Mouse (Mus musculus) embryonic stem cell, embryonic (primary cell): ENCODE measurements around the gene Gpkow.

Experiments
- CTCF ChIA-PET, 4 experiments: fragments of 300-600 bp in 2 of 4; fragments of 350-600 bp in 2 of 4; sonication (Branson Sonifier 250); formaldehyde crosslinking; loops; one replicate each; lab custom pipeline; 2022; ENCODE audit warnings: inconsistent platforms in 2 of 4; lab: Charles Lee
- POLR2A ChIA-PET, 4 experiments: fragments of 300-600 bp in 2 of 4; fragments of 350-600 bp in 2 of 4; sonication (Branson Sonifier 250); formaldehyde crosslinking; loops; one replicate each; lab custom pipeline; 2022; ENCODE audit warnings: antibody characterized with exemption in 4 of 4, inconsistent platforms in 1 of 4; lab: Charles Lee

The Gpkow gene

DNA sequence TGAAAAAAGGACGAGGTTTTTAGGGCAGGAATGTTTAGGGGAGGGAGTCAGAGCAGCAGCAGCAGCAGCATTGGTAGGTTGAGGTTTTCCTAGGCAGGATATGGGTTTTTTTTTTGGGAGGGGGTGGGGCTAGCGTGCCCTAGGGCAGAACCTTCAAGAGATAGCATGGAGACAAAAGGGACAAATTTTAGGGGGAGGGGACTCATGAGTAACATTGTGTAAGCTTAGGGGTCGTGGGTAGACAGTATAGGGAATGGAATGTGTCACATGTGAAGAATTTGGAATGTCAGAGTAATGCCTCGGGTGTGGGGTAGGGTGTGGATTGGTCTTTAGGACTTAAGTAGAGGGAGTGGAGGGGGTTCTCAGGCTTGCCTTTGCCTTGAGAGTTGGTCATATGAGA is 25.8 kb downstream of the Gpkow start:
- CTCF ChIA-PET = interaction anchor here in 2 of 4 experiments (1.0 to 1.4 kb wide), 2 partner anchors 11 to 30 kb away, joined by 3 read pairs; no protein-coding TSS in a partner anchor
- POLR2A ChIA-PET = interaction anchor here in 3 of 4 experiments (0.6 to 9.2 kb wide), 28 partner anchors 8 to 421 kb away, joined by 3 to 61 read pairs (median 4); partner anchors contain the start of genes Hdac6 (in 2 of the 3), Tfe3 (in 2 of the 3), Clcn5 (in 1 of the 3) and Kcnd1 (in 1 of the 3)

DNA sequence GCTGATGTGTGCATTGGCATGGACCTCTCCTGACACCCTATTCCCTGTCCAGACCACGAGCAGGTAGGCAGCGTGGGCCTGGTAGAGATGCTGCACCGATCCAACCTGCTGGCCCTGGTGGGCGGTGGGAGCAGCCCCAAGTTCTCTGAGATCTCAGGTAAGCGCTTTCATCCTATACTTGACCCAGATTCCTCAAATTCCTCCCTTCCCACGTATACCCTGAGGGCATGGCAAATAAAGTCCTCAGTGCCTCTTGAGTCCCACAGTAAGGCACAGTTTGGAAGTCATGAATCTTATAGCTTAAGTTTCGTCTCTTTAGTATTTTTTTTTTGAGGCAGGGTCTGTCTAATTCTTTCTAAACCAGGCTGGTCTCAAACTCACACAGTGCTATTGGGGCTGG is 27.2 kb downstream of the Gpkow start:
- ChIA-PET POLR2A (interaction anchor here in 3 of 4 experiments (0.6 to 9.2 kb wide), 13 partner anchors 9 to 258 kb away, joined by 3 to 61 read pairs (median 4); partner anchors contain the start of genes Wdr45 (in 2 of the 3), Cacna1f (in 1 of the 3), Gpkow (in 1 of the 3) and Otud5 (in 1 of the 3)), CTCF (interaction anchor here in 2 of 4 experiments (0.7 to 1.0 kb wide), 2 partner anchors 10 kb away, joined by 3 read pairs; no protein-coding TSS in a partner anchor)

DNA sequence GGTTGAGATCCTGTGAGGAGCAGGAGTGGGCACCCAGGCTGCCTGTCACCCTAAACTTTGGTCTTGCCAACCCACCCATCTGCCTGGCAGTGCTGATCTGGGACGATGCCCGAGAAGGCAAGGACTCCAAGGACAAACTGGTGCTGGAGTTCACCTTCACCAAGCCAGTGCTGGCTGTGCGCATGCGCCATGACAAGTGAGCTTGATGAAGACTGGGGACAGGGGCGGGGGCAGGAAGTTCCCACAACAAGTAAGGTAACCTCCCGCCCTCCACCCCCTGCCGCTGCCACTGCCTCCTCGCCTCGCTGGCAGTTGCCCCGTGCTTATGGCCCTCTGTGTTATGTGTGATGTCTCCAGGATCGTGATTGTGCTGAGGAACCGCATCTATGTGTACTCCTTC is 28.9 kb downstream of the Gpkow start:
- ChIA-PET CTCF (interaction anchor here in 3 of 4 experiments (0.6 to 1.6 kb wide), 3 partner anchors 8 to 17 kb away, joined by 3 to 5 read pairs (median 4); no protein-coding TSS in a partner anchor), POLR2A (interaction anchor here in 3 of 4 experiments (0.8 to 9.2 kb wide), 17 partner anchors 8 to 407 kb away, joined by 3 to 61 read pairs (median 4); partner anchors contain the start of genes Wdr45 (in 2 of the 3), Clcn5 (in 1 of the 3), Gpkow (in 1 of the 3) and Tfe3 (in 1 of the 3))

DNA sequence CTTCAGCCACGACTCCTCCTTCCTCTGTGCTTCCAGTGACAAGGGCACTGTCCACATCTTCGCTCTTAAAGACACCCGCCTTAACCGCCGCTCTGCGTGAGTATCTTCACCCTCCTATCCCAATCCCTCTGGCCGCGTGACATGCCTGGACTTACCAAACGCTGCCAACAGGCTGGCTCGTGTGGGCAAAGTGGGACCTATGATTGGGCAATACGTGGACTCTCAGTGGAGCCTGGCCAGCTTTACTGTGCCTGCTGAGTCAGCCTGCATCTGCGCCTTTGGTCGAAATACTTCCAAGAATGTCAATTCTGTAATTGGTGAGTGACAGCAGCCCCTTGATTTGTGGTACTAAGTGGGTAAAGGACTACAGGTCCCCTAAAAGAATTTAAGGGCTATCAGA is 30.2 kb downstream of the Gpkow start:
- ChIA-PET CTCF (interaction anchor here in 1 of 4 experiments (1.0 to 1.4 kb wide), 3 partner anchors 34 to 306 kb away, joined by 3 read pairs; no protein-coding TSS in a partner anchor), POLR2A (interaction anchor here in 3 of 4 experiments (0.6 to 9.2 kb wide), 14 partner anchors 10 to 419 kb away, joined by 3 to 61 read pairs (median 10); partner anchors contain the start of genes Wdr45 (in 2 of the 3), Hdac6 (in 1 of the 3), Otud5 (in 1 of the 3) and Rbm3 (in 1 of the 3))

DNA sequence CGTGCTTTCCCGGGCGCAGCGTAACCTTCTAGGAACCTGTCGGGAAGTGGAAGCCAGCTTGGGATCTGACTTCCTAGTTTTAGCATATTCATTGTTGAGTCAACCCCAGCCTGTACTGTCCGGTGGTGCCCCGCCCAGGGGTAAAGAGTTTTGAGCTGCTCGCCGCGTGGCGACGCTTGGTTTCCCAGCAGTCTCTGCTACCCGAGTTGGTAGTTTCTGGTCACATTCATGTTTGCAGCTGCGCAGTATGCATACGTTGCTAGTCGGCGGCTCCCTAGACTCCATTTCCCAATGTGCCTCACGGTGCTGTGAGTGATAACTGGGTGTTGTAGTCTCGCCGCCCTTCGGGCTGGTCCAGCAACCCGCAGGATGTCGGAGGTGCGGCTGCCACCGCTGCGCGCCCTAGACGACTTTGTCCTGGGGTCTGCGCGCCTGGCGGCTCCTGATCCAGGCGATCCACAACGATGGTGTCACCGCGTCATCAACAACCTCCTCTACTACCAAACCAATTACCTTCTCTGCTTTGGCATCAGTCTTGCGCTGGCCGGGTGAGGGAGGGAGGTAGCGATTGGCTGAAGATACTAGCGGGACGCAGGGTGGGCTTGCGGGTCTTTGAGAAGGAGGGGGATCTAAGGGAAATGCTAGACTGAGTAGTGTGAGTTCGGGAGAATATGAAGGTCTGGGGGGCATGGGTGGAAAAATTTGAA is 31.4 kb downstream of the Gpkow start, which contains the start of gene Praf2:
TSS of gene Praf2 (plus strand) at position 225 of the 707 bp plus-strand sequence.
- ChIA-PET CTCF (interaction anchor here in 2 of 4 experiments (0.6 to 1.4 kb wide), 4 partner anchors 35 to 307 kb away, joined by 3 read pairs; no protein-coding TSS in a partner anchor), POLR2A (interaction anchor here (0.6 to 9.2 kb wide), 29 partner anchors 9 to 417 kb away, joined by 3 to 61 read pairs (median 4); partner anchors contain the start of genes Otud5 (in 2 of the 4), Wdr45 (in 2 of the 4), Ccdc120 (in 1 of the 4) and Gpkow (in 1 of the 4))

DNA sequence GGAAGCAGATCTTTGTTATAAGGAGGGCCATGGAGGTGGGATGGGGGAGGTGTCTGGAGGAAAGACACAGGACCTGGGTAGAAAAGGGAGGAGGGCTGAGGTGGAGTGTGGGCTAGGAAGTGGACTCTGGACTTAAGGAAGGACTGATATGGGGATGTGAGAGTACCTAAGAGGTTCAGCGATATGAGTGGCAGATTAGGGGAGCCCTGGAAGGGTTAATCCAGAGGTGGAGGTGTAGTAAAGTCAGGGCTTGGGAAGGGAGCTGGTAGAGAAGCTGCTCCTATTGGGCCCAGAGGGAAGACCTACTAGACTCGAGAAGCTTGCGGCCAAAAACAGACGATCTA is 32.0 kb downstream of the Gpkow start:
- CTCF ChIA-PET = interaction anchor here in 2 of 4 experiments (0.6 to 1.4 kb wide), 2 partner anchors 36 to 58 kb away, joined by 3 read pairs; no protein-coding TSS in a partner anchor

DNA sequence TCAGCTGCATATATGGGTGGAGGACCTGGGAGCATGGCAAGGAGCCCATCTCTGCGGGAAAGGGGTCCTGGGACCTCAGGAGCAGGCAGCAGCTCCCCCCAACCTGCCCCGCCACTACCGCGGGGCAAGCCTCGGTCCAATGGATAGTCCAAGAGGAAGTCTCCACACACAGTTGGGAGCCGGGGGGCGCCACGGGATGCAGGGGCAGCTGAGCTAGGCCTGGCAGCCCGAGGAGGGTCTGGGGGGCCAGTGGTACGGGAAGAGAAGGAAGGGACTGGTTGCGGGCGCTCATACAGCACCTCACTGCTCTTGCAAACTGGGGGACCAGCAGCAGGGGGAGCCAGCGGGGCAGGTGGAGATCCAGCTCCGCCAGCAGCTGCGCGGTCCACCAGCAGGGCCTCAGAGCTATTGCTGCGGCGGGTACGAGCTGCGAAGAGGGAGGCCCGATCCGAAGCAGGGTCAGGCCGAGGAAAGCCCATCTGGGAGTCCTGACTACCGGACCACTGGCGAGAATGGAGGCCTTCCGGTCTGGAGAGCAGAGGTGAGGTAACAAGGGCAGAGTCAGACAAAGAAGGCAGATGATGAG is 36.7 kb downstream of the Gpkow start:
- ChIA-PET CTCF (interaction anchor here in 3 of 4 experiments (0.5 to 2.2 kb wide), 32 partner anchors 8 to 426 kb away, joined by 3 to 12 read pairs (median 4); partner anchors contain the start of genes Ccdc120 (in 1 of the 3), Gpkow (in 1 of the 3) and Hdac6 (in 1 of the 3)), POLR2A (interaction anchor here in 3 of 4 experiments (0.6 to 2.4 kb wide), 18 partner anchors 8 to 178 kb away, joined by 3 to 14 read pairs (median 4); partner anchors contain the start of genes Ccdc120 (in 3 of the 3), Gm45208 (in 1 of the 3), Gripap1 (in 1 of the 3) and Tfe3 (in 1 of the 3))

More for the DNA sequence above, 32.0 kb downstream of the Gpkow start:
- POLR2A ChIA-PET = interaction anchor here (0.6 to 9.2 kb wide), 18 partner anchors 10 to 417 kb away, joined by 3 to 61 read pairs (median 4); partner anchors contain the start of genes Ccdc120 (in 1 of the 4), Gpkow (in 1 of the 4), Hdac6 (in 1 of the 4) and Rbm3 (in 1 of the 4)

DNA sequence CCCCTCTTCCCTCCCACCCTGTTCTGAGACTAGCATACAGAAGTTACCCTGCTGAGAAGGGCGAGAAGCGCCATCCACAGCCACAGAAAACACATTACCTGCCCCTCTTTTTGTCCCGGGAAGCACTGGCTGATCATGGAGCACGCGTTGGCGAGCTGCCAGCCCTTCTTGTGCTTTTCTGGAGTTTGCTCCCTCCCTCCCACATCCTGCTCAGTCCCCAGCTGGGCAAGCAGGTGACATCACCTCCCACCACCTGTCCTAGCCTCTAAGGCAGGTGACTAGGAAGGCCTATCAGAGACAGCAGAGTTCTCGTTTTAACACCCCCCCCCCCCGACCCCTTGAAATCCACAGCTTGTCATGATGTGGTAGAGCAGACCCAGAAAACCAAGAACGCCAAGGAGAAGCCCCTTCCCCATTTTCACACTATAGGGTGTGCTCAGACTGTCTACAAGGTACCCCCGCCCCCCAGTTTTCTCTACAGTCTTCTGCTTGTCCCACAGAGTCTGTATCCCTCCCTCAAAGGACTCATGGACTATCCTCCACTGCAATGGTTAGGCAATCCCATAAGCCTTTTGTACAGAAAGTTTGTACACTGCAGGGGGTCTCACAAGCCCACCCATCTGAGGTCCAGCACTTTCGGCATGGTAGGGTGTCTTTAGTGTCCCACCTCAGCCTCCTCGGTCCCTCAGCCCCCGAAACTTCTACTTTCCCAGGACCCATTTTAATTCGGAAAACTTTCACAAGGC is 42.6 kb downstream of the Gpkow start:
- CTCF ChIA-PET = interaction anchor here in 2 of 4 experiments (0.7 to 1.0 kb wide), 2 partner anchors 164 to 276 kb away, joined by 3 read pairs; no protein-coding TSS in a partner anchor
- POLR2A ChIA-PET = interaction anchor here in 3 of 4 experiments (0.5 to 2.9 kb wide), 13 partner anchors 10 to 393 kb away, joined by 3 to 12 read pairs (median 4); partner anchors contain the start of genes Praf2 (in 2 of the 3), Gm45208 (in 1 of the 3), Hdac6 (in 1 of the 3) and Wdr13 (in 1 of the 3)

DNA sequence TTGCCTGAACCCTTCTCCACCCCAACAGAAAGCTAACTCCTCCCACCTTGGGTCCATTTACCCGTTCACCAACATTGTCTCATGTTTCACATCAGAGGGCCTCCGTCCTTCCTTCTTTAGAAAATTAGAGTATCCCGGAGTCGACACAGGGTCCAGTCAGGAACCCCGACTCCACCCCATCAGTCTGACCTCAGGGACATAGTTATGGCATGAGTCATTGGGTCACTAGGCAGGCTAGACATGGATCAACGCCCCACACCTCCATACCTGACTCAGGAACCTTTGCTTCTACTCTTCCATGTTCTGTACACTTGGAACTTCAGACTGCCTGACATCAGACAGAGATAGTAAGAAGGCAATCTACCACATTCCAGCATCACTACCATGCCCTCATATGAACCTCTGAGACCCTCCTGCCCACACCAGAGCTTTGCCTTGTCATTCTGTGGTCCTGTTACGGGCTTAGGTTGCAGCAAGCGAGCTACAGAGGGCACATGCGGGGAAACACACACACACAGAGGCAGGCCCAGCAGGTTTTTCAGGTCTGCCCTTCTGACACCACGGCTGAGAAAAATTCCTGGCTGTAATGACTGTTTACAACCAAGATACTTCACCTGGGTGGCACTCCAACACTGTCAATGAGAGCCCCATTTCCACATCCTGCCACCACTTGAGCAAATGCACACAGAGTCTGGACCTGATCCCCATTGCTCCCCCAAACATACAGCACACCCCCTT is 43.3 kb downstream of the Gpkow start:
- CTCF ChIA-PET = interaction anchor here in 1 of 4 experiments (1.0 kb wide), 1 partner anchor 276 kb away, joined by 3 read pairs; no protein-coding TSS in a partner anchor
- POLR2A ChIA-PET = interaction anchor here in 3 of 4 experiments (0.6 to 2.9 kb wide), 9 partner anchors 12 to 207 kb away, joined by 3 to 12 read pairs (median 5); partner anchors contain the start of genes Praf2 (in 3 of the 3), Gm45208 (in 1 of the 3) and Hdac6 (in 1 of the 3)

DNA sequence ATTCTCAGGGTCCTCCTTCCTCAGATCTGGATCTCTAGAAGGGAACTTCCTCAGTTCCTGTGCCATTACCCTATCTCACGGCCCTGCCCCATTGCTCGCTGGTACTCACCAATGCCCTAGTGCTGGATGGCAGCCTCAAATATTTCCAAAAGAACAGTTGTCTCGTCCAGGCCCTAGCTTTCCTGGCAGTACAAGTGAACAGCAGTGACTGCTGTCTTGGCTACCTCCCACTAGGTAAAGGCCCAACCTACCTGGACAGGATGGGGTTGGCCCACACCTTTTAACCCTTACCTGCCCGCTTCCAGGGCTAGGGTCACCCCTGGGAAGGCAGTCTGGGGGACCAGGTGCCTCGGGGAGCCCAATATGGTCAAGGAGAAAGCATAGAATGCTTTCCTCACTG is 44.2 kb downstream of the Gpkow start:
- CTCF ChIA-PET = interaction anchor here in 1 of 4 experiments (1.7 kb wide), 1 partner anchor 8 kb away, joined by 5 read pairs; no protein-coding TSS in a partner anchor
- POLR2A ChIA-PET = interaction anchor here (0.6 to 2.9 kb wide), 8 partner anchors 10 to 35 kb away, joined by 3 to 12 read pairs (median 4); partner anchors contain the start of gene Praf2 (in 3 of the 4)

DNA sequence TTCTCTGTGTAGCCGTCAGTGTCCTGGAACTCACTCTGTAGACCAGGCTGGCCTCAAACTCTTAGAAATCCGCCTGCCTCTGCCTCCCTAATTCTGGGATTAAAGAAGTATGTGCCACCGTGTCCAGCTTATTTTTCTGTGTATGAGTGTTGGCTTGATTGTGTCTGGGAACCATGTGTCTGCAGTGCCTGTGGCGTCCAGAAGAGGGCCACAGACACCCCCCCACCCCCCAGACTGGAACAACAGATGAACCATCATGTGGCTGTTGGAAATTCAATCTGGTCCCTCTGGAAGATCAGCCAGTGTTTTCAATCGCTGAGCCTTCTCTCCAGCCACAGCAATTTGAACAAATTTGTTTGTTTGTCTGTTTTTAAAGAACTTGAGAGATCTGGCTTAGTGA is 46.5 kb downstream of the Gpkow start:
- ChIA-PET POLR2A (interaction anchor here in 3 of 4 experiments (0.5 to 1.6 kb wide), 9 partner anchors 10 to 115 kb away, joined by 3 to 12 read pairs (median 4); partner anchors contain the start of genes Praf2 (in 1 of the 3), Tfe3 (in 1 of the 3) and Wdr45 (in 1 of the 3)), CTCF (interaction anchor here in 3 of 4 experiments (0.6 to 1.7 kb wide), 14 partner anchors 10 to 1243 kb away, joined by 3 to 12 read pairs (median 3); no protein-coding TSS in a partner anchor)

DNA sequence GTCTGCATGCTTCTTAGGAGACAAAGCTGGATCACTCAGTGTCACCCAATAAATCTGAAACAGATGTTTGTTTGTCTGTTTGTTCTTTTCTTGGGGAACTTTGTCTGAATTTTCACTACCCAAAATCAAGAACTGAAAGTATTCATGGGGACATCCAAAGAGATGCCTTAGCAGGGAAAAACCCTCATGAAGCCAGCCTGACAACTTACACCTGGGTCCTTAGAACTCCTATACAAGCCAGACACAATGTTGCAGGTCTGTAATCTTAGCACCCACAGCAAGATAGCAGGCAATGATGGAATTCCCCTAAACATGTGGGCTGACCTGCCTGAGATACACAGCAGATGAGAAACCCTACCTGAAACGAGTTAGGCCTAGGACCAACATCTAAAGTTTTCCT is 48.0 kb downstream of the Gpkow start:
- CTCF ChIA-PET = interaction anchor here in 1 of 4 experiments (0.6 kb wide), 1 partner anchor 379 kb away, joined by 7 read pairs; no protein-coding TSS in a partner anchor
- POLR2A ChIA-PET = no interaction called here

DNA sequence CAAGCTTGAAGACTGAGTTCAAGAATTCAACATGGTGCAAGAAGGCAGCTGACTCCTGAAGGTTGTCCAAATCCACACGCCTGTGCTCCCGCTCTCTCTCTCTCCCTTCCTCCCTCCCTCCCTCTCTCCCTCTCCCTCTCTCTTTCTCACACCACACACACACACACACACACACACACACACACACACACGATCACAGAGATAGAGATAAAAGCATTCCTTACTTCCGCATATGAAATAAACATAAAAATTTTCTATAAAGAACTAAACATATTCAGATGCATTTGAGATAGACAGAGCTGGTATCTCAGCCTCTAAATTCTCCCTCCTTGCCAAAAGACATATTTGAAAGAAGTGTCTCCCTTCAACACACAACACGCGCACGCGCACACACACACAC is 48.5 kb downstream of the Gpkow start:
- CTCF ChIA-PET = interaction anchor here in 1 of 4 experiments (0.6 kb wide), 1 partner anchor 379 kb away, joined by 7 read pairs; no protein-coding TSS in a partner anchor
- POLR2A ChIA-PET = interaction anchor here in 1 of 4 experiments (0.7 kb wide), 1 partner anchor 165 kb away, joined by 5 read pairs; no protein-coding TSS in a partner anchor

DNA sequence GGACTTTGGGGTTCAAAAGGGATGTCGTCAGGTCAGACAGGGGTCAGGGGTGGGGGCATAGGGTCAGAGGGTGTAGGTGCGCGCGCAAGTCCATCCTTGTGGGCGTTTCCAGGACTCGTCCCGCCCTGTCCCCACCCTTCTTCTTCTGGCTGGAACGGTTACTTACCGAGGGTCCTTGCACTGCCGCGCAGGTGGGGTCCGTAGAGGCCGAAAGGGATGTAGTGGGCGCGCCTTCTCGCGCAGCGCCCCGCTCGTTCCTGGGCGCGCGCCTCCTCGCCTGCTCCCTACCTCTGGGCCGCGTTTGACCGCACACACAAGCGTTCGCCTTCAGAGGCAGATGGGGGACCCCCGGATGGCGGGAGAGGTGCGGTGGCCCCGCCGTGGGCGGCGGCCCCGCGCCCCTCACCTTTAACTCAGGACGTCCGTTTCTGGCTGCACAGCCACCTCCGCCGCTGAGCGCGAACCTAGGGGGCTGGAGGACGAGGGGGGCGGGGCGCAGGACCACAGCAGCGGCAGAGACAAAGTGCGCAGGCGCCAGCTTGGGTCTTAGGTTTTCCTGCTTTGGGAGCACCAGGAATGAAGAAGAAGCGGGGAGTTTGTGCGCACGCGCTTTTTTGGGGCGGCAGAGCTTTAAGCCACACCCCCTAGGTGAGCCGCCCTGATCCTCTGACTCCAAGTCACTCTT is 53.6 kb downstream of the Gpkow start, which contains the start of gene Ccdc120:
TSS of gene Ccdc120 (minus strand) at position 474 of the 685 bp plus-strand sequence.
- ChIA-PET CTCF (interaction anchor here in 1 of 4 experiments (0.9 to 1.1 kb wide), 4 partner anchors 12 to 42 kb away, joined by 3 to 8 read pairs (median 4); partner anchors contain the start of gene Tfe3), POLR2A (interaction anchor here in 3 of 4 experiments (0.5 to 1.4 kb wide), 11 partner anchors 12 to 72 kb away, joined by 3 to 17 read pairs (median 4); partner anchors contain the start of genes Kcnd1 (in 1 of the 3), Praf2 (in 1 of the 3), Tfe3 (in 1 of the 3) and Wdr45 (in 1 of the 3))
